Mouse (Mus musculus): Measurements from ENCODE around the gene Ltbp1. TPM values are rescaled to one million over a fixed set of nuclear protein-coding genes. Genes with fewer than 3 reads are reported as not detected.

Gene Ltbp1
- total RNA-seq, 4 experiments from 2014 or later = 35.7 to 46.0 (median 42.1) TPM

DNA sequence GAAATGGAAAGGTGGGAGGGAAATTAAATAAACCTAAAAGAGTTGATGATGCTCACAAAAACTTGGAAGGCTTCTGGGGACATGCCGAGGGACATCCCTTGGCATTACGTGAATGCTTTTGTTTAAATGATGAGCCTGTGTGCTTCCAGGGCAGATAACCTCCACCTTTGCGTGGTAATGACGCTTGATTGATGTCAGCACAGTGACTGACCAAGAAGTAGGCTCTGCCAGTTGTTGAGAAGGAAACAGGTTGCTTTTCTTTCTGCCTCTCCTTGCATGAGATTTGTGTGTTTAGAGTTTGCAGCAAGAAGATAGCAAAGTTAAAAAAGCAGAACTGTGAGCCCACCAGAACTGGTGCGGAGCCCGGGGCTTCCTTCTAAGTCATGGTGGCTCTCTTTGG is 431.5 kb downstream of the Ltbp1 start:
- DNase-seq (ENCODE audit: low spot score) = no peak

GRCm38 (mm10) chr17:75437239-75437750 is 431.9 kb downstream of the Ltbp1 start:
- DNase-seq (ENCODE audit: low spot score) = no peak

GRCm38 (mm10) chr17:75438162-75438561 is 432.8 kb downstream of the Ltbp1 start:
- peak; percentile 52 for DNase-seq (ENCODE audit: low spot score)

DNA sequence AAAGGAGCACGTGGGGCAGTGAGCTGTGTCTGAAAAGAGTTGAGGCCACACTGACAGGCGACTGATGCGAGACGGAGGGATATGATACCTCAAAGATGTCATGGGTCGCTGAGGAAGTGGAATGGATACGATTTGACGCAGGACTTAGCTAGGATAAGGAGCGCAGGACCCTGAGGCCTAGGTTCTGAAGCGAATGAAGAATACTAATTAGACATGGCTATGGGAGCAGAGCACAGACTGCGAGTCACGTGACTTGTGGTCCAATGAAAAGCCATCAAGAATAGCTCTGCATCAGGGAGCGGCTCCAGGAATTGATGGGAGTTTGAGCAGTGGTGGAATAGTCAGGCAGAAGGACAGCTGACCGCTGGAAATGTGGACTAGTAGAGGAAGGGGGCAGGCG is 433.7 kb downstream of the Ltbp1 start:
- no peak for DNase-seq (ENCODE audit: low spot score)

DNA sequence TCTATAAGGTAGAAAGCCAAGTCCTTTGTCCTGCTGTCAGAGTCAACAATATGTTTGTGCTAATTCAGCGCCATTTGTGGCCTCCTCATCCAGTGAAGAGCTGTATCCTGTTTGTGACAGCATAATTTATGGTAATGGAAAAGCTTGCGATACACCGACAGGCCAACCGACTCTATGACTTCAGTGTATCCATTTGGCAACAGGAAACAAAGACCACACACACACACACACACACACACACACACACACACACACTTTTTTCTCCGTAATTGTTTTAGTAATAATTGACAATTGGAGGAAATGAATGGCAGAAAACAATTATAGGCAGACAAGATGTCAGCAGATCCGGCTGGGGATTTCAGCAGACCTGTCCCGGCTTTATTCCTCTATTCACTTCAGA is 435.3 kb downstream of the Ltbp1 start:
- DNase-seq (ENCODE audit: low spot score) = peak; percentile 45

DNA sequence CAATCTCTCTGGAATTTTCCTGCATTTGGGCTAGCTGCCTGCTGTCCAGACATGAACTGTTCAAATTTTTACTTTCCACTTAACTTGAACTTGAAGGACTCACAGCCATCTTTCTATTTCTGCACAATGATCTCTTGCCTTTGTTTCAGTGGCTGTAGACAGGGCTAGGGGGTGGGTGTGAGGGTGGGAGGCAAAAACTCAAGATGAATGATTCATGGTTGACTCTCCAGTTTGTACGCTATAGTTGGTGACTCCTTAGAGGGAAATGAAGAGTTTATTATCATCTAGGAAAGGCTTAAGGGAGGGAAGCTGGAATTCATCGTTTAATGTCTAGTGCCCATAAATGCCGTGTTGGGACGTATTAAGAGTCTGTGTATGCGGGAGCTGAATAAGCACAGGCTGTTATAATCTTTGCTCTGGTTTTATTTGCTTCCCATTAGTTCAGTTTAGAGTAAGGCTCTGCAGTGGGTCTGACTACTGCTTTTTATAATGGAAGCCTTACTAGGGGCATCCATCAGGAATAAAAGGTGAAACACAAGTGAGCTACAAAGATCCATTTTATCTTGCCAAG is 436.0 kb downstream of the Ltbp1 start:
- no peak for DNase-seq (ENCODE audit: low spot score)

Measured in heart, adult 8-10 months (tissue).